Mouse (Mus musculus): ENCODE measurements around the gene Saa2.
"Not testable (repeated sequence)": the region's sequence is repeated elsewhere in the genome, so short reads cannot be mapped to it uniquely, and the experiment has no call there.

Saa2 gene

GRCm38 (mm10) chr7:46751490-46751889 is at the start of gene Saa2:
Saa2 (plus strand) TSS chr7:46751790.
- DNase-seq (ENCODE audit: low spot score in 2 of 2): no peak

GRCm38 (mm10) chr7:46710390-46710844 is 41.2 kb upstream of the Saa2 start, which contains the start of gene Saal1:
Saal1 (minus strand) TSS chr7:46710680.
- DNase-seq (ENCODE audit: low spot score in 2 of 2): peak; percentile 46 to 80

- DNase-seq (ENCODE audit: low spot score in 2 of 2): no peak
Measured at GRCm38 (mm10) chr7:46712250-46712649, 39.3 kb upstream of the Saa2 start.

GRCm38 (mm10) chr7:46714518-46714917 is 37.1 kb upstream of the Saa2 start:
- peak in 1 of 2 experiments; percentile 49 for DNase-seq (ENCODE audit: low spot score in 2 of 2)

GRCm38 (mm10) chr7:46715600-46715999 is 36.0 kb upstream of the Saa2 start, which contains the start of gene Saa3:
Saa3 (minus strand) TSS chr7:46715700.
- DNase-seq (ENCODE audit: low spot score in 2 of 2): no peak

GRCm38 (mm10) chr7:46716897-46717296 is 34.7 kb upstream of the Saa2 start:
- DNase-seq (ENCODE audit: low spot score in 2 of 2): no peak

GRCm38 (mm10) chr7:46718591-46719270 is 32.9 kb upstream of the Saa2 start:
- no peak for DNase-seq (ENCODE audit: low spot score in 2 of 2)

GRCm38 (mm10) chr7:46719526-46719925 is 32.1 kb upstream of the Saa2 start:
- DNase-seq (ENCODE audit: low spot score in 2 of 2): no peak

- DNase-seq (ENCODE audit: low spot score in 2 of 2): no peak
Measured at GRCm38 (mm10) chr7:46720460-46720859, 31.1 kb upstream of the Saa2 start.

GRCm38 (mm10) chr7:46723354-46723753 is 28.2 kb upstream of the Saa2 start:
- no peak for DNase-seq (ENCODE audit: low spot score in 2 of 2)

- no peak for DNase-seq (ENCODE audit: low spot score in 2 of 2)
Measured at GRCm38 (mm10) chr7:46723849-46724248, 27.7 kb upstream of the Saa2 start.

- DNase-seq (ENCODE audit: low spot score in 2 of 2): no peak
Measured at GRCm38 (mm10) chr7:46724396-46724795, 27.2 kb upstream of the Saa2 start.

- DNase-seq (ENCODE audit: low spot score in 2 of 2): no peak
Measured at GRCm38 (mm10) chr7:46727584-46727983, 24.0 kb upstream of the Saa2 start.

- no peak for DNase-seq (ENCODE audit: low spot score in 2 of 2)
Measured at GRCm38 (mm10) chr7:46732458-46732857, 19.1 kb upstream of the Saa2 start, which contains the start of gene Saa4. Saa4 (minus strand) TSS chr7:46732603.

- DNase-seq (ENCODE audit: low spot score in 2 of 2): no peak
Measured at GRCm38 (mm10) chr7:46734983-46735382, 16.6 kb upstream of the Saa2 start.

GRCm38 (mm10) chr7:46738561-46739460 is 12.8 kb upstream of the Saa2 start:
- no peak for DNase-seq (ENCODE audit: low spot score in 2 of 2)

GRCm38 (mm10) chr7:46740041-46740440 is 11.5 kb upstream of the Saa2 start:
- DNase-seq (ENCODE audit: low spot score in 2 of 2): not testable (repeated sequence)

GRCm38 (mm10) chr7:46742880-46743279 is 8.7 kb upstream of the Saa2 start, which contains the start of gene Saa1:
Saa1 (minus strand) TSS chr7:46742980.
- DNase-seq (ENCODE audit: low spot score in 2 of 2): not testable (repeated sequence)

- DNase-seq (ENCODE audit: low spot score in 2 of 2): no peak
Measured at GRCm38 (mm10) chr7:46745816-46746215, 5.8 kb upstream of the Saa2 start.

- no peak for DNase-seq (ENCODE audit: low spot score in 2 of 2)
Measured at GRCm38 (mm10) chr7:46746381-46746780, 5.2 kb upstream of the Saa2 start.

- DNase-seq (ENCODE audit: low spot score in 2 of 2): no peak
Measured at GRCm38 (mm10) chr7:46748459-46748858, 3.1 kb upstream of the Saa2 start.

- DNase-seq (ENCODE audit: low spot score in 2 of 2): no peak
Measured at GRCm38 (mm10) chr7:46761049-46761795, 9.6 kb downstream of the Saa2 start.
